Mouse (Mus musculus) heart, adult 2 months (tissue): ENCODE measurements around the gene Hist2h3b.

ENCODE experiments used
- CTCF ChIP-seq: fragments of 200-600 bp; IDR thresholded peaks from 2 replicates; pipeline ENCODE4 v1.8.1; 2022; ENCODE audit warnings: antibody characterized with exemption, mild to moderate bottlenecking, moderate library complexity
- POLR2A ChIP-seq: fragments of 200-500 bp; IDR thresholded peaks from 2 replicates; pipeline ENCODE4 v1.6.1; 2011; ENCODE audit warnings: mild to moderate bottlenecking, low read depth, low read length, control low read depth; ENCODE audit not compliant: insufficient read depth

- TF ChIP-seq POLR2A: no peak
- no peak for TF ChIP-seq CTCF
Observed at GRCm38 (mm10) chr3:96255926-96256593, 12.4 kb upstream of the Hist2h3b start.
